Mouse (Mus musculus) liver, embryonic 14.5 days (tissue): ENCODE results near the gene Dip2c. TPM values are rescaled to one million over a fixed set of nuclear protein-coding genes. Genes with fewer than 3 reads are reported as not detected.

ENCODE experiments used
- ATAC-seq: fragments of 200-750 bp; cut with Nextera tagmentation; 2 replicates; pipeline ENCODE4 v1.8.0; 2017; ENCODE audit warnings: moderate number of reproducible peaks, mild to moderate bottlenecking, moderate library complexity; ENCODE audit not compliant: insufficient read depth
- DNase-seq, 3 experiments: peaks; one replicate each; pipeline ENCODE4 v3.0.0-alpha.2; 2012 to 2013; ENCODE audit warnings: low read depth in 3 of 3, low spot score in 3 of 3
- H3K27ac ChIP-seq: fragments of 300-500 bp; sonication (generic); 2 replicates; pipeline ENCODE4 v1.5.1; 2014; ENCODE audit warnings: moderate library complexity, mild to moderate bottlenecking, control low read depth, inconsistent platforms
- H3K27me3 ChIP-seq: fragments of 300-500 bp; sonication (generic); 2 replicates; pipeline ENCODE4 v1.6.1; 2014; ENCODE audit warnings: mild to moderate bottlenecking, low read length, moderate library complexity; ENCODE audit not compliant: control insufficient read depth, insufficient read depth
- H3K36me3 ChIP-seq: fragments of 300-500 bp; sonication (generic); replicated peaks from 2 replicates; pipeline ENCODE4 v1.6.1; 2014; ENCODE audit warnings: low read depth; ENCODE audit not compliant: control insufficient read depth, insufficient read depth
- H3K4me1 ChIP-seq, 2 experiments: fragments of 200-500 bp in 1 of 2; fragments of 300-500 bp in 1 of 2; sonication (generic) in 1 of 2; replicated peaks; 2 replicates each; pipeline ENCODE4 v1.6.1; 2012 to 2014; ENCODE audit warnings: antibody characterized with exemption in 1 of 2, inconsistent platforms in 1 of 2, low read length in 1 of 2; ENCODE audit not compliant: control insufficient read depth in 2 of 2, insufficient read depth in 2 of 2
- H3K4me2 ChIP-seq: fragments of 300-500 bp; sonication (generic); 2 replicates; pipeline ENCODE4 v1.6.1; 2014; ENCODE audit warnings: low read depth, mild to moderate bottlenecking, control low read depth, moderate library complexity
- H3K4me3 ChIP-seq, 2 experiments: fragments of 200-500 bp in 1 of 2; fragments of 300-500 bp in 1 of 2; sonication (generic) in 1 of 2; 2 replicates each; pipeline ENCODE4 v1.5.1; 2012 to 2014; ENCODE audit warnings: low read depth in 2 of 2, low read length in 2 of 2, mild to moderate bottlenecking in 2 of 2, control low read depth in 1 of 2, inconsistent platforms in 1 of 2, moderate library complexity in 1 of 2; ENCODE audit not compliant: insufficient read depth in 1 of 2
- H3K9ac ChIP-seq: fragments of 300-500 bp; sonication (generic); replicated peaks from 2 replicates; pipeline ENCODE4 v1.6.1; 2014; ENCODE audit warnings: mild to moderate bottlenecking, control low read depth, moderate library complexity
- H3K9me3 ChIP-seq: fragments of 300-500 bp; sonication (generic); 2 replicates; pipeline ENCODE4 v1.6.1; 2016; ENCODE audit warnings: low read length, mixed read lengths; ENCODE audit not compliant: control insufficient read depth
- CTCF ChIP-seq: IDR thresholded peaks from 2 replicates; pipeline ENCODE4 v1.5.1; 2016; ENCODE audit warnings: antibody characterized with exemption, low read depth, control low read depth
- EP300 ChIP-seq: IDR thresholded peaks from 2 replicates; pipeline ENCODE4 v1.6.1; 2016; ENCODE audit warnings: antibody characterized with exemption, low read depth
- WGBS: fragments of 180-500 bp; shearing (Covaris S2); extraction: QIAGEN DNeasy Blood & Tissue Kit; methylation state at CpG from one replicate; pipeline ENCODE4 v1.1.7; 2014; ENCODE audit not compliant: insufficient replicate concordance; 5-methylcytosine and 5-hydroxymethylcytosine counted together
- polyA plus RNA-seq, 2 experiments: library from polyadenylated mRNA; depleted of rRNA in 1 of 2; stranded (reverse) in 1 of 2; unstranded in 1 of 2; fragments of >200 nt; fragmentation: Nextera tagmentation in 1 of 2; extraction: Ambion mirVana in 1 of 2; gene quantifications; 2 replicates each; pipeline versions ENCODE4 v1.2.1 to v1.2.3; 2012 to 2014

Gene Dip2c
- polyA plus RNA-seq, 2 experiments = 0.46 to 0.55 TPM

- H3K4me3 ChIP-seq = no peak overlapping the region
- DNase-seq (no peak), ATAC-seq (no peak)
- H3K9ac ChIP-seq = no peak overlapping the region
- no peak overlapping the region for H3K27ac ChIP-seq
- no peaks in the 10 kb centered on the region for H3K36me3 ChIP-seq
- 55% methylated on average over 1 of the region's 1 CpGs for WGBS
- H3K4me2 ChIP-seq = no peak overlapping the region
- no peak for TF ChIP-seq EP300
- TF ChIP-seq CTCF = no peak
- H3K9me3 ChIP-seq = no peaks in the 10 kb centered on the region
- no peaks in the 10 kb centered on the region for H3K27me3 ChIP-seq
- peaks cover 6 to 9% of the 10 kb centered on the region in 2 experiments; a peak in 3 of 4 replicates for H3K4me1 ChIP-seq
Measured at GRCm38 (mm10) chr13:9429884-9430283, 153.6 kb downstream of the Dip2c start.

- Histone ChIP-seq H3K9me3 (no peaks in the 10 kb centered on the region), H3K4me2 (no peak overlapping the region), H3K27ac (no peak overlapping the region), H3K9ac (no peak overlapping the region), H3K27me3 (no peaks in the 10 kb centered on the region), H3K4me1 (peaks cover 6 to 9% of the 10 kb centered on the region in 2 experiments; a peak in 3 of 4 replicates), H3K36me3 (no peaks in the 10 kb centered on the region), H3K4me3 (no peak overlapping the region)
- 55% methylated on average over 2 of the region's 2 CpGs for WGBS
- TF ChIP-seq CTCF (no peak), EP300 (no peak)
- ATAC-seq (no peak), DNase-seq (no peak)
Measured at GRCm38 (mm10) chr13:9430724-9431123, 154.4 kb downstream of the Dip2c start.

- ATAC-seq (no peak), DNase-seq (no peak)
- H3K4me1 ChIP-seq = peaks cover 4 to 5% of the 10 kb centered on the region in 2 experiments; a peak in 3 of 4 replicates
- H3K36me3 ChIP-seq = no peaks in the 10 kb centered on the region
- H3K27me3 ChIP-seq = no peaks in the 10 kb centered on the region
- no peak overlapping the region for H3K27ac ChIP-seq
- no peak overlapping the region for H3K4me2 ChIP-seq
- TF ChIP-seq EP300 (no peak), CTCF (no peak)
- H3K9me3 ChIP-seq = no peaks in the 10 kb centered on the region
- H3K9ac ChIP-seq = no peak overlapping the region
- no peak overlapping the region for H3K4me3 ChIP-seq
Measured at GRCm38 (mm10) chr13:9431441-9431840, 155.1 kb downstream of the Dip2c start.

- Histone ChIP-seq H3K4me2 (no peak overlapping the region), H3K9me3 (no peaks in the 10 kb centered on the region), H3K4me3 (no peak overlapping the region), H3K27me3 (no peaks in the 10 kb centered on the region), H3K27ac (no peak overlapping the region), H3K4me1 (peaks cover 0 to 8% of the 10 kb centered on the region in 2 experiments; a peak in 2 of 4 replicates), H3K9ac (no peak overlapping the region), H3K36me3 (no peaks in the 10 kb centered on the region)
- DNase-seq (no peak), ATAC-seq (no peak)
- TF ChIP-seq CTCF (no peak), EP300 (no peak)
- whole genome bisulfite sequencing = 62% methylated on average over 4 of the region's 4 CpGs
Measured at GRCm38 (mm10) chr13:9443066-9443465, 166.7 kb downstream of the Dip2c start.

- ATAC-seq (no peak), DNase-seq (no peak)
- TF ChIP-seq CTCF (no peak), EP300 (no peak)
- Histone ChIP-seq H3K4me2 (no peak overlapping the region), H3K4me3 (no peak overlapping the region), H3K4me1 (peaks cover 0 to 13% of the 10 kb centered on the region in 2 experiments; a peak in 2 of 4 replicates), H3K27me3 (no peaks in the 10 kb centered on the region), H3K9me3 (no peaks in the 10 kb centered on the region), H3K27ac (no peak overlapping the region), H3K9ac (no peak overlapping the region), H3K36me3 (no peaks in the 10 kb centered on the region)
- WGBS = 49% methylated on average over 6 of the region's 6 CpGs
Measured at GRCm38 (mm10) chr13:9445533-9446294, 169.4 kb downstream of the Dip2c start.
